Mouse (Mus musculus): ENCODE measurements around the gene Mon2. TPM values are rescaled to one million over a fixed set of nuclear protein-coding genes. Genes with fewer than 3 reads are reported as not detected.

Gene Mon2
- total and polyA plus RNA-seq, 2 experiments from 2014 or later, result 15.1 to 58.7 TPM

- WGBS, result 95% methylated on average over 6 of the region's 6 CpGs
- H3K36me3 ChIP-seq (ENCODE audit: insufficient read depth), result peaks cover 5% of the 10 kb centered on the region; the same call in 1 of the 2 replicates
- no peak for ATAC-seq
- no peak overlapping the region for H3K4me3 ChIP-seq (ENCODE audit: low read depth, low read length)
- DNase-seq, result no peak
- no peak overlapping the region for H3K27ac ChIP-seq (ENCODE audit: low read depth, low read length)
- no peaks in the 10 kb centered on the region for H3K4me1 ChIP-seq (ENCODE audit: insufficient read depth)
- H3K9me3 ChIP-seq (ENCODE audit: low read length), result no peaks in the 10 kb centered on the region
- H3K4me2 ChIP-seq (ENCODE audit: low read depth), result no peak overlapping the region
- no peak overlapping the region for H3K9ac ChIP-seq
- H3K27me3 ChIP-seq (ENCODE audit: insufficient read depth, low read length), result no peaks in the 10 kb centered on the region
- TF ChIP-seq CTCF (IDR thresholded peaks at IDR 0.05; ENCODE audit: low read depth), result no peak
These were observed 15.5 kb downstream of the Mon2 start for GRCm38 (mm10) chr10:123060831-123061230.

GRCm38 (mm10) chr10:123057082-123057481 lies 19.2 kb downstream of the Mon2 start:
- H3K9me3 ChIP-seq (ENCODE audit: low read length), result no peaks in the 10 kb centered on the region
- 90% methylated on average over 1 of the region's 1 CpGs for WGBS
- H3K4me3 ChIP-seq (ENCODE audit: low read depth, low read length), result no peak overlapping the region
- TF ChIP-seq CTCF (IDR thresholded peaks at IDR 0.05; ENCODE audit: low read depth), result peak; percentile 30; the same call in 1 of the 2 replicates
- peaks cover 5% of the 10 kb centered on the region; the same call in 1 of the 2 replicates for H3K36me3 ChIP-seq (ENCODE audit: insufficient read depth)
- no peak overlapping the region for H3K27ac ChIP-seq (ENCODE audit: low read depth, low read length)
- no peak overlapping the region for H3K9ac ChIP-seq
- no peak for ATAC-seq
- H3K4me2 ChIP-seq (ENCODE audit: low read depth), result no peak overlapping the region
- H3K27me3 ChIP-seq (ENCODE audit: insufficient read depth, low read length), result no peaks in the 10 kb centered on the region
- no peak for DNase-seq
- no peaks in the 10 kb centered on the region for H3K4me1 ChIP-seq (ENCODE audit: insufficient read depth)

- no peak overlapping the region for H3K4me2 ChIP-seq (ENCODE audit: low read depth)
- H3K4me3 ChIP-seq (ENCODE audit: low read depth, low read length), result no peak overlapping the region
- no peaks in the 10 kb centered on the region for H3K9me3 ChIP-seq (ENCODE audit: low read length)
- DNase-seq, result no peak
- TF ChIP-seq CTCF (IDR thresholded peaks at IDR 0.05; ENCODE audit: low read depth), result no peak
- ATAC-seq, result no peak
- H3K27me3 ChIP-seq (ENCODE audit: insufficient read depth, low read length), result no peaks in the 10 kb centered on the region
- H3K27ac ChIP-seq (ENCODE audit: low read depth, low read length), result no peak overlapping the region
- H3K9ac ChIP-seq, result no peak overlapping the region
- peaks cover 5% of the 10 kb centered on the region; the same call in 1 of the 2 replicates for H3K36me3 ChIP-seq (ENCODE audit: insufficient read depth)
- 77% methylated on average over 10 of the region's 10 CpGs for WGBS
- no peaks in the 10 kb centered on the region for H3K4me1 ChIP-seq (ENCODE audit: insufficient read depth)
These were observed 19.8 kb downstream of the Mon2 start for GRCm38 (mm10) chr10:123056463-123056862.

- H3K4me1 ChIP-seq (ENCODE audit: insufficient read depth), result no peaks in the 10 kb centered on the region
- no peak overlapping the region for H3K4me3 ChIP-seq (ENCODE audit: low read depth, low read length)
- 83% methylated on average over 9 of the region's 9 CpGs for WGBS
- no peak overlapping the region for H3K4me2 ChIP-seq (ENCODE audit: low read depth)
- H3K27ac ChIP-seq (ENCODE audit: low read depth, low read length), result no peak overlapping the region
- no peak for TF ChIP-seq CTCF (IDR thresholded peaks at IDR 0.05; ENCODE audit: low read depth)
- H3K9me3 ChIP-seq (ENCODE audit: low read length), result no peaks in the 10 kb centered on the region
- ATAC-seq, result no peak
- DNase-seq, result no peak
- H3K27me3 ChIP-seq (ENCODE audit: insufficient read depth, low read length), result no peaks in the 10 kb centered on the region
- H3K9ac ChIP-seq, result no peak overlapping the region
- H3K36me3 ChIP-seq (ENCODE audit: insufficient read depth), result peaks cover 11% of the 10 kb centered on the region; the same call in 1 of the 2 replicates
These were observed 20.9 kb downstream of the Mon2 start for GRCm38 (mm10) chr10:123055205-123056000.

- ATAC-seq, result no peak
- no peak for DNase-seq
- H3K36me3 ChIP-seq (ENCODE audit: insufficient read depth), result peaks cover 21% of the 10 kb centered on the region; the same call in 1 of the 2 replicates
- H3K9me3 ChIP-seq (ENCODE audit: low read length), result no peaks in the 10 kb centered on the region
- no peak overlapping the region for H3K4me2 ChIP-seq (ENCODE audit: low read depth)
- WGBS, result 88% methylated on average over 4 of the region's 4 CpGs
- no peak overlapping the region for H3K4me3 ChIP-seq (ENCODE audit: low read depth, low read length)
- no peak for TF ChIP-seq CTCF (IDR thresholded peaks at IDR 0.05; ENCODE audit: low read depth)
- no peaks in the 10 kb centered on the region for H3K4me1 ChIP-seq (ENCODE audit: insufficient read depth)
- no peaks in the 10 kb centered on the region for H3K27me3 ChIP-seq (ENCODE audit: insufficient read depth, low read length)
- H3K27ac ChIP-seq (ENCODE audit: low read depth, low read length), result no peak overlapping the region
- no peak overlapping the region for H3K9ac ChIP-seq
These were observed 22.7 kb downstream of the Mon2 start for GRCm38 (mm10) chr10:123053557-123053956.

GRCm38 (mm10) chr10:123052021-123052420 lies 24.3 kb downstream of the Mon2 start:
- Histone ChIP-seq H3K4me3 (ENCODE audit: low read depth, low read length) (no peak overlapping the region), H3K27ac (ENCODE audit: low read depth, low read length) (no peak overlapping the region), H3K9me3 (ENCODE audit: low read length) (no peaks in the 10 kb centered on the region), H3K4me2 (ENCODE audit: low read depth) (no peak overlapping the region), H3K9ac (no peak overlapping the region), H3K27me3 (ENCODE audit: insufficient read depth, low read length) (no peaks in the 10 kb centered on the region), H3K4me1 (ENCODE audit: insufficient read depth) (no peaks in the 10 kb centered on the region), H3K36me3 (ENCODE audit: insufficient read depth) (peaks cover 21% of the 10 kb centered on the region)
- DNase-seq (no peak), ATAC-seq (no peak)
- WGBS, result 75% methylated on average over 7 of the region's 7 CpGs
- TF ChIP-seq CTCF (IDR thresholded peaks at IDR 0.05; ENCODE audit: low read depth), result no peak

GRCm38 (mm10) chr10:123048730-123049129 lies 27.6 kb downstream of the Mon2 start:
- no peak for DNase-seq
- H3K36me3 ChIP-seq (ENCODE audit: insufficient read depth), result peaks cover 34% of the 10 kb centered on the region
- TF ChIP-seq CTCF (IDR thresholded peaks at IDR 0.05; ENCODE audit: low read depth), result no peak
- no peaks in the 10 kb centered on the region for H3K4me1 ChIP-seq (ENCODE audit: insufficient read depth)
- 92% methylated on average over 1 of the region's 1 CpGs for WGBS
- H3K4me2 ChIP-seq (ENCODE audit: low read depth), result no peak overlapping the region
- no peak overlapping the region for H3K9ac ChIP-seq
- no peaks in the 10 kb centered on the region for H3K27me3 ChIP-seq (ENCODE audit: insufficient read depth, low read length)
- ATAC-seq, result no peak
- H3K27ac ChIP-seq (ENCODE audit: low read depth, low read length), result no peak overlapping the region
- H3K4me3 ChIP-seq (ENCODE audit: low read depth, low read length), result no peak overlapping the region
- H3K9me3 ChIP-seq (ENCODE audit: low read length), result no peaks in the 10 kb centered on the region
